18 mouse cellular contexts compared by ENCODE assay signal in genomic region chr13:9581821-9582220, GRCm38 (mm10).
DNase-seq lines count a peak whose midpoint lies in the region; ATAC-seq and TF ChIP-seq lines count a peak whose summit lies in the region.
"Had no signal": no experiment of that assay in that cellular context is flagged by ENCODE, and none has a peak within 500 bp of the region (broad histone marks: within the 10 kb centered on the region; RNA-seq: fewer than 3 reads in every experiment).

No protein-coding gene starts in this region.

- no peaks in the 10 kb centered on the region for H3K4me1 ChIP-seq in kidney, postnatal 0 days (replicated peaks; ENCODE audit: insufficient read depth, low read length)
- H3K4me1 ChIP-seq: embryonic facial prominence, embryonic 12.5 days; heart, embryonic 12.5 days had no signal

- no peaks in the 10 kb centered on the region for H3K9me3 ChIP-seq in kidney, postnatal 0 days (replicated peaks; ENCODE audit: low read length)
- H3K9me3 ChIP-seq: embryonic facial prominence, embryonic 12.5 days; forebrain, embryonic 12.5 days; heart, embryonic 12.5 days had no signal

- no peak overlapping the region for H3K27ac ChIP-seq in kidney, postnatal 0 days
- H3K27ac ChIP-seq: embryonic facial prominence, embryonic 12.5 days; forebrain, embryonic 12.5 days; heart, adult 2 months had no signal

- TF ChIP-seq CTCF in kidney, postnatal 0 days (IDR thresholded peaks at IDR 0.05; ENCODE audit: low read depth), result no peak

- no peak overlapping the region for H3K9ac ChIP-seq in kidney, postnatal 0 days (ENCODE audit: low read depth, low read length)
- H3K9ac ChIP-seq: embryonic facial prominence, embryonic 12.5 days; forebrain, embryonic 12.5 days; heart, embryonic 12.5 days had no signal

- no peak overlapping the region for H3K4me2 ChIP-seq in kidney, postnatal 0 days (ENCODE audit: low read length)
- H3K4me2 ChIP-seq: embryonic facial prominence, embryonic 12.5 days; forebrain, embryonic 12.5 days; heart, embryonic 12.5 days had no signal

- ATAC-seq in kidney, postnatal 0 days (replicated peaks; ENCODE audit: low FRiP score, low read depth), result peak; percentile 68; the same call in 1 of the 2 replicates
- ATAC-seq: forebrain, embryonic 16.5 days had no signal

- peak; percentile 60 for DNase-seq in kidney, adult 11 months
- DNase-seq in kidney, postnatal 4 days, result no peak
- DNase-seq in kidney, adult 8-10 months, result peak; percentile 57 to 66
- peak; percentile 17 for DNase-seq in kidney, postnatal 0 days (ENCODE audit: low spot score)
- peak; percentile 51 to 75 for DNase-seq in kidney, postnatal 36 days
- no peak for DNase-seq in layer of hippocampus, postnatal 25 days (ENCODE audit: extremely low spot score in 1 of 2, low spot score in 1 of 2)
- no peak for DNase-seq in frontal cortex, postnatal 36 days (ENCODE audit: low spot score in 2 of 2)
- DNase-seq: adrenal gland, postnatal 10 days; cerebellum, adult 11 months; cerebellum, adult 8-10 months; cerebellum, postnatal 14 days; gastrocnemius, postnatal 14 days; heart, adult 2 months; heart, postnatal 36 days had no signal

- H3K4me3 ChIP-seq in kidney, postnatal 0 days (replicated peaks; ENCODE audit: low read depth, low read length), result no peak overlapping the region
- H3K4me3 ChIP-seq: embryonic facial prominence, embryonic 12.5 days; forebrain, embryonic 12.5 days; heart, adult 2 months; heart, embryonic 12.5 days had no signal

- H3K36me3 ChIP-seq in kidney, postnatal 0 days (ENCODE audit: insufficient read depth, low read length), result no peaks in the 10 kb centered on the region

- no peaks in the 10 kb centered on the region for H3K27me3 ChIP-seq in kidney, postnatal 0 days (ENCODE audit: insufficient read depth, low read length)
- H3K27me3 ChIP-seq: embryonic facial prominence, embryonic 12.5 days; forebrain, embryonic 12.5 days; heart, embryonic 12.5 days had no signal

Comparison
In these comparisons a context has a peak if more than half of its experiments do, and no peak if none do; other contexts are left out.
1. DNase-seq: peak in kidney, adult 11 months (single experiment), kidney, adult 8-10 months (2 of 2), kidney, postnatal 0 days (single experiment) and kidney, postnatal 36 days (2 of 2); none in kidney, postnatal 4 days (0 of 2), layer of hippocampus, postnatal 25 days (0 of 2) and frontal cortex, postnatal 36 days (0 of 2).